Mouse (Mus musculus): ENCODE measurements around the gene Xrn1. TPM values are rescaled to one million over a fixed set of nuclear protein-coding genes. Genes with fewer than 3 reads are reported as not detected.
"Not testable (repeated sequence)": the region's sequence is repeated elsewhere in the genome, so short reads cannot be mapped to it uniquely, and the experiment has no call there.

The Xrn1 gene
- polyA plus RNA-seq, 1 experiment from 2014 or later: 20.2 TPM

DNA sequence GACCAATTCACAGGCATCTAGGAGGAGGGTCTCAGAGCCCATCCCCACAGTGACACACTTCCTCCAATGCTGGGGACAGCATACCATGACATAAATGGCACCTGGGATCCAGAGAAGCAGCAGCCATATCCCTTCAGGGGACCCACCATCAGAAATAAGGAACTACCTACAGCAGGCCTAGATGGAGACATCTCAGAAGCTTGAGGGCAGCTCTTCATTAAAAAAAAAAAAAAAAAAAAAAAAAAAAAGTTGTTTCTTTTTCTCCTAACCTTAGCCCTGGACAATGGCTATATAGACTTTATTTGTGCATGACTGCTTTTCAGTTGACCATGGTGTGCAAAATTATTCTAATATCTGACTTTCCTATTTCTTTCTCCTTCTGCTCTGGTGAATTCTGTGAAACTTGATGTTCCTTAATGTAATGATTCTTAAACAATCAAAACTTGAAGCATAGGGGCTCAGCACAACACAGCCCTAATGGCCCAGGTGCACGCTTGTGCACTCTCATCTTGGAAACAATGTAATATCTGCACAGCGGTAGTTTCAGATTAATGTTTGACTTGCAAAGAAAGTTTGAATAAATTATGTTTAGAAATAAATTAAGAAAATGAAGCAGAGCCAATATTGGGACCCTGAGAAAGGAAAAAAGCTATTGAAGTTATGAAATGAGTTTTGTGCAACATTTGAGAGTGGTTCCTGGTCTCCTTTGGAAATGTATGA, 108.7 kb downstream of the Xrn1 start:
- no peak overlapping the region for H3K4me3 ChIP-seq
- no peaks in the 10 kb centered on the region for H3K9me3 ChIP-seq
- no peak overlapping the region for H3K27ac ChIP-seq
- H3K27me3 ChIP-seq (replicated peaks): no peaks in the 10 kb centered on the region
- no peak for ATAC-seq (replicated peaks)
- H3K36me3 ChIP-seq (replicated peaks): peaks cover 8% of the 10 kb centered on the region; the same call in 1 of the 2 replicates
- no peak overlapping the region for H3K4me2 ChIP-seq
- 92% methylated on average over 2 of the region's 2 CpGs for WGBS
- no peaks in the 10 kb centered on the region for H3K4me1 ChIP-seq
- no peak overlapping the region for H3K9ac ChIP-seq

DNA sequence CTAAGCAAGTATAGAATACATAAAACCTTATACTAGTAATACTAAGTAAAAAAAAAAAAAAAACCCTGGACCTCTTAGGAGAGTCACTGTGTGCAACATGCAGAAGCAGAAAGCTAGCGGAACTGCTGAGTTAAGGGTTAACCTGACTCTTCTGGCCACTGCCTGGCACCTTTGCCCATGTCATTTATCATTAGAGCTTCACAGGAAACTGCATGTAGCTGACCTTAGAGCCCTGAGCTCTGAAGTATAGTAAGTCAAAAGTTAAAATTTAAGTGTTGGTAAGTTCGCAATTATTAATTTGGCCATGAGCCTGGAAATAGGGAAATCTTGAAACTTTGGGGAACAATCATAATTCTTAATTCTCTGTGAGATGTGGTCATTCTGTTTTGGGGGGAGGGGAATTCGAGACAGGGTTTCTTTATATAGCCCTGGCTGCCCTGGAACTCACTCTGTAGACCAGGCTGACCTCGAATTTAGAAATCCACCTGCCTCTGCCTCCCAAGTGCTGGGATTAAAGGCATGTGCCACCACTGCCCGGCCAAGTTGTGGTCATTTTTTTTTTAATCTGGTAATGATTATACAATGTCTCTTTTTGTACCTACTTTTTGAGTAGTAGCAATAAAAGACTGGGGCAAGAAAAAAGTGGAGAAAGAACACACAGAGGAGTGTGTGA, 109.4 kb downstream of the Xrn1 start:
- Histone ChIP-seq H3K4me3 (no peak overlapping the region), H3K4me2 (no peak overlapping the region), H3K36me3 (replicated peaks) (peaks cover under 1% of the 10 kb centered on the region; the same call in 1 of the 2 replicates), H3K9me3 (no peaks in the 10 kb centered on the region), H3K27me3 (replicated peaks) (no peaks in the 10 kb centered on the region), H3K9ac (no peak overlapping the region), H3K4me1 (no peaks in the 10 kb centered on the region), H3K27ac (no peak overlapping the region)
- ATAC-seq (replicated peaks): no peak
- WGBS: 84% methylated on average over 5 of the region's 5 CpGs

DNA sequence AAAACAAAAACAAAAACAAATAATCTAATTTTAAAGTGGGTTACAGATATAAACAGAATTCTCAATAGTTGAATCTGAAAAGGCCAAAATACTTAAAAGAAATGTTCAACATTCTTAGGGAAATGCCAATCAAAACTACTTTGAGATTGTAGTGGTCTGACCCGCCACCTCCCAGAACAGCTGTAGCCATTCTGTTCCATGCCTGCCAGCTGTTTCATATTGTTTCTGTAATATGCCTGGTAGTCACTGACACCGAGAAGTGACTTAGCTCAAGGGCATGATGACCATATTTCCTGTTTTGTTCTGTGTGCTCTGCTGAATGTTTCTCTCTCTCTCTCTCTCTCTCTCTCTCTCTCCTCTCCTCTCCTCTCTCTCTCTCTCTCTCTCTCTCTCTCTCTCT, 112.9 kb downstream of the Xrn1 start:
- no peaks in the 10 kb centered on the region for H3K36me3 ChIP-seq (replicated peaks)
- no peaks in the 10 kb centered on the region for H3K27me3 ChIP-seq (replicated peaks)
- H3K27ac ChIP-seq: no peak overlapping the region
- 92% methylated on average over 2 of the region's 2 CpGs for WGBS
- no peak for ATAC-seq (replicated peaks)
- H3K9ac ChIP-seq: no peak overlapping the region
- no peak overlapping the region for H3K4me3 ChIP-seq
- no peaks in the 10 kb centered on the region for H3K4me1 ChIP-seq
- no peak overlapping the region for H3K4me2 ChIP-seq
- H3K9me3 ChIP-seq: no peaks in the 10 kb centered on the region

DNA sequence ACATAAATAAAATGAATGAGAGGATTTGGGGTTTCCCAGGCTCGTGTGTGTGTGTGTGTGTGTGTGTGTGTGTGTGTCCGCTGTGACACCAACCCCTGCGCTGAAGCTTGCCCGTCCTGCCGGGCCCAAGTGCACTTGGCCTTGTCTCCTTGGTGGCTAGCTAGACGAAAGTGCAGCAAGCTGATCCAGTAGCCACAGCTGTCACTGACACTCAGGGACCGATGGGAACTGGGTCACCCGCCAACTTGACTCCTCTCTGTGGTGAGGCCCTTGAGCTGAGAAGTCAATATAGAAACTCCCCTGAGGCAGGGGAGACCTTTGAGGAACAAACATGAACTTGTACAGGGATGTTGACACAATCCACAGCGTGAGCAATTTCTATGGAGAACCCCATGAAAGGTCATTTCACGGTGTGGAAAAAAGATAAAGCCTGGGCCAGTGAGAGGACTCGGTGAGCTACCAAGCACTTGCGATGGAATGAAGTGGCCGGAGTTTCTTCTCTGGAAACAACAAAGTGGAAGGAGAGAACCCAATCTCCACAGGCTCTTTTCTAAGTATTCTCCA, 124.3 kb downstream of the Xrn1 start:
- ATAC-seq (replicated peaks): no peak
- H3K27ac ChIP-seq: no peak overlapping the region
- 93% methylated on average over 13 of the region's 13 CpGs for WGBS

DNA sequence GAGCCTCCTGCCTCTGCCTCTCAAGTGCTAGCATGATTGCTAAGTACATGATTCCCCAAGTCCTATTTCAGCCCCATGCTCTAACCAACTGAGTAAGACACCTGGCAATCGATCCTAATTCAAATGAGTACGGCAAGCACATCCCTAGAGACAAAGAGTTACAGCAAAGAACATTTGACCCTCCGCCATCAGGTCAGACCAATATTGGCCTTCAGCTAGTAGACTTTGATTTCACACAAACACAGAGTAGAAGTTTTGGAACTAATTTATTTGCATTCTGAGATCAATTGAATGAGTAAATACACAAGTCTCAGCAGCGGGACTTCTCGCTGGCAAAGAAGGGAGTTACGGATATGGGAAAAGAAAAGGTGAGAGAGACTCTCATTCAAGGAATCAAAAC, 130.7 kb downstream of the Xrn1 start:
- Histone ChIP-seq H3K27ac (no peak overlapping the region), H3K4me3 (no peak overlapping the region), H3K4me2 (no peak overlapping the region), H3K9me3 (no peaks in the 10 kb centered on the region), H3K36me3 (replicated peaks) (no peaks in the 10 kb centered on the region), H3K4me1 (no peaks in the 10 kb centered on the region), H3K27me3 (replicated peaks) (no peaks in the 10 kb centered on the region), H3K9ac (no peak overlapping the region)
- 87% methylated on average over 6 of the region's 6 CpGs for WGBS
- ATAC-seq (replicated peaks): no peak

More for the DNA sequence above, 124.3 kb downstream of the Xrn1 start:
- Histone ChIP-seq H3K36me3 (replicated peaks) (no peaks in the 10 kb centered on the region), H3K9me3 (no peaks in the 10 kb centered on the region), H3K4me3 (no peak overlapping the region), H3K4me1 (no peaks in the 10 kb centered on the region), H3K9ac (no peak overlapping the region), H3K27me3 (replicated peaks) (no peaks in the 10 kb centered on the region), H3K4me2 (no peak overlapping the region)

DNA sequence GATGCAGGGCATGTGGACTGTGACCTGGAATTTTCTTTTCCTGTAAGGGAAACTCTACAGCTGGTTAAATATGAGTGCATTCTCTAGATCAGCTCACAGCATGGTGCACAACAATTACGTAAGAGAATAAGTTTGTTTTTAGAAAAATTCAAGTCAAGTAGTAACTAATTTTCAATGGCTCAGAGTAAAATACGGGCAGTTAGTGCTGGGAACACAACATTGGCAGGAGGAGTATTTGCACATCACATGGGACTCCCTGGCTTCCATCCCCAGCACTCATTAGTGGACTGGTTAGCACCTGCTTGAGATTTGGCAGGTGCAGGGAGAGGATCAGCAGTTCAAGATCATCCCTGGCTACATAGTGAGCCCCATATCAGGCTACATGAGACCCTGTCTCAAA, 133.1 kb downstream of the Xrn1 start:
- Histone ChIP-seq H3K4me1 (no peaks in the 10 kb centered on the region), H3K4me2 (no peak overlapping the region), H3K27me3 (replicated peaks) (no peaks in the 10 kb centered on the region), H3K27ac (no peak overlapping the region), H3K4me3 (no peak overlapping the region), H3K9me3 (no peaks in the 10 kb centered on the region), H3K36me3 (replicated peaks) (no peaks in the 10 kb centered on the region), H3K9ac (no peak overlapping the region)
- ATAC-seq (replicated peaks): no peak
- WGBS: 90% methylated on average over 2 of the region's 2 CpGs

DNA sequence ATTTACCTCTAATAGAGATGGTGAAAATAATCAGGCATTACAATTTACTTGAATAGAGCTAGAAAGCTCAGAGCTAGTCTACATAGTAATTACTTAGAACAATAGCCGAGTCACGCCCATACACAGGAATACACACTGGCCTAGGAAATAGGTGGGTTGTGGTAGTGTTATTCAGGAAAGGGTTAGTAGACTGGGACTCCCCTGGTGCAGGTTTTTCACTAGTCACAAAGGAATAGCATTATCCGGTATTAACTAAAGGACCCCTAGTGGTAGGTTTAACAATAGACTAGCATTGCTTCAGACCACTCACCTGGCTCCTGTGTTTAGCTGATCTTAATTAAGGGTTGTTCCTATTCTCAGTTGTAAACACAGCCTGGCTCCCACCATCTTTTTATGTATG, 133.9 kb downstream of the Xrn1 start:
- ATAC-seq (replicated peaks); H3K36me3 ChIP-seq (replicated peaks); H3K4me1 ChIP-seq; H3K4me3 ChIP-seq; H3K27ac ChIP-seq; H3K27me3 ChIP-seq (replicated peaks); H3K9me3 ChIP-seq; H3K4me2 ChIP-seq; H3K9ac ChIP-seq: not testable (repeated sequence)
- 86% methylated on average over 3 of the region's 3 CpGs for WGBS

DNA sequence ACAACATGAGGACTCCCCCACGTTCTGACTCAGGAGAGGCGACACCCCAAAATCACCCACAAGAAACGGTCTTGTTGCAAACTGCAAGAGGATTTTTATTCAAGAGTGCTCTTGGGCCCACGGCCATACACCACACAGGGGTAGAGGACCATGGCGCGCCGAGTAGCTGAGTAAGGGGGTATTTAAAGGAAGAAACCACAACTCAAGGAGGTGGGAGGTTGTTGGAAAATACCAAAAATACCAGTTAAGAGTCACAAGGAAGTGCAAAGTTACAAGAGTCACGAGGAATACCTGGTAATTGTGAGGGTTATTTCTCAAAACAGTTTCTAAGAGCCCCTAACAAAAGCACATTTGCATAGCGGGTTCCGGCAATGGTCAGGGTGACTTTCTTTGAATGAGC, 138.1 kb downstream of the Xrn1 start:
- not testable (repeated sequence) for H3K9me3 ChIP-seq; H3K4me2 ChIP-seq; H3K27me3 ChIP-seq (replicated peaks); H3K27ac ChIP-seq; H3K4me1 ChIP-seq; H3K36me3 ChIP-seq (replicated peaks); ATAC-seq (replicated peaks); H3K4me3 ChIP-seq; H3K9ac ChIP-seq
- 91% methylated on average over 10 of the region's 10 CpGs for WGBS

DNA sequence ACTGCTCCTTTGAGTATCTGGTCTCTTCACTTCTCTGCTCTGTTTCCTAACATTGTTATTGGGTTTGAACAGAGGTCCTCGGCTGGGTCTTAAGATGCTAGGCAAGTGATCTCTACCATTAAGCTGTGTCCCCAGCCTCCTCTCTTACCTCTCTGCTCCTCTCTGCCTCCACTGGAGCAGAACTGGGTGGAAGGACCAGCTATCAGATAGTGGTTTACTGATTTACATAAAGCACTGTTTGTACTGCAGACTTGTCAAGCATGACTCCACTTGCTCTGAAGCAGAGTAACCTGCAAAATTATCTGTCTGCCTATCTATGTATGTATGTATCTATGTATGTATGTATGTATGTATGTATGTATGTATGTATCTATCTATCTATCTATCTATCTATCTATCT, 138.7 kb downstream of the Xrn1 start:
- H3K27me3 ChIP-seq (replicated peaks): no peaks in the 10 kb centered on the region
- ATAC-seq (replicated peaks): no peak
- H3K4me1 ChIP-seq: no peaks in the 10 kb centered on the region
- no peak overlapping the region for H3K9ac ChIP-seq
- no peaks in the 10 kb centered on the region for H3K36me3 ChIP-seq (replicated peaks)
- 97% methylated on average over 1 of the region's 1 CpGs for WGBS
- H3K9me3 ChIP-seq: peaks cover 3% of the 10 kb centered on the region; the same call in 1 of the 2 replicates
- no peak overlapping the region for H3K4me2 ChIP-seq
- no peak overlapping the region for H3K27ac ChIP-seq
- H3K4me3 ChIP-seq: no peak overlapping the region

DNA sequence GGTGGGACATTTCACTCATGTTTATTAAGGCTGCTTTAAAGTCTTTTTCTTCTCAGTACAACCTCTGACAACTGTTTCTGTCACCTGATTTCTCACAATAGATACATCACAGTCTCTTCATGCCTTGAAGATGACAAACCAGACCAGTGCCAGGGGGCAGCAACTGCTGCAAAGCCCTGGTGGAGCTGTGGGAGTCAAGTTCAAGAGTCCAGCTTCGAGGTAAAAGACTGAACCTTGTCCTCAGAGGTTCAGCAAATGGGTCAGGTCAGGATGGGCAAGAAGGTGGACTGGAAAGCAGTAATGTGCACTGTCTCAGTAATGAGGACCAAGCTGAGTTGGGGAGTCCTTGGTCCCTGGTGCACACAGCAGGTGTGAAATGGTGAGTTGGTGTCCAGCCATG, 139.8 kb downstream of the Xrn1 start:
- Histone ChIP-seq H3K36me3 (replicated peaks) (no peaks in the 10 kb centered on the region), H3K9ac (no peak overlapping the region), H3K4me1 (no peaks in the 10 kb centered on the region), H3K27me3 (replicated peaks) (no peaks in the 10 kb centered on the region), H3K4me2 (no peak overlapping the region), H3K27ac (no peak overlapping the region), H3K4me3 (no peak overlapping the region), H3K9me3 (peaks cover 3% of the 10 kb centered on the region; the same call in 1 of the 2 replicates)
- no peak for ATAC-seq (replicated peaks)
- WGBS: 40% methylated on average over 1 of the region's 1 CpGs

DNA sequence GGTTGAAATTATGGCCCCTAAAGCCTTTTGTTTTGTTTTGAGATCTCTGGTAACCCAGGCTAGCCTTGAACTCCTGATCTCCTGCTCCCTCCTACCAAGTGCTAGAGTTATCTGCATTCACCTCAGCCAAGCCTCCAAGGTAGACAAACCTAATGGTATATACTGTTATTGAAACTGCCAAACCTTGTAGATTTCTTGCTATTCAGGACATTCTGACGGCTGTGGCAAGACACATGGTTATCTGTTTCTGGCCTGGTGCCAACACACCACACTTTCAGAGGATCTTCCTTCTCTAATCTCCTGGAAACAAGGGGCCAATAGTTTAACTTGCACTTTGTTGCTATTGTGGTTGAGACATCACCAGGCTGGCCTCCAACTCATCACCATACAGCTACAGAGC, 140.6 kb downstream of the Xrn1 start:
- Histone ChIP-seq H3K9me3 (peaks cover 8% of the 10 kb centered on the region), H3K4me1 (no peaks in the 10 kb centered on the region), H3K36me3 (replicated peaks) (no peaks in the 10 kb centered on the region), H3K27me3 (replicated peaks) (no peaks in the 10 kb centered on the region), H3K9ac (no peak overlapping the region), H3K27ac (no peak overlapping the region), H3K4me2 (no peak overlapping the region), H3K4me3 (no peak overlapping the region)
- 64% methylated on average over 1 of the region's 1 CpGs for WGBS
- no peak for ATAC-seq (replicated peaks)

DNA sequence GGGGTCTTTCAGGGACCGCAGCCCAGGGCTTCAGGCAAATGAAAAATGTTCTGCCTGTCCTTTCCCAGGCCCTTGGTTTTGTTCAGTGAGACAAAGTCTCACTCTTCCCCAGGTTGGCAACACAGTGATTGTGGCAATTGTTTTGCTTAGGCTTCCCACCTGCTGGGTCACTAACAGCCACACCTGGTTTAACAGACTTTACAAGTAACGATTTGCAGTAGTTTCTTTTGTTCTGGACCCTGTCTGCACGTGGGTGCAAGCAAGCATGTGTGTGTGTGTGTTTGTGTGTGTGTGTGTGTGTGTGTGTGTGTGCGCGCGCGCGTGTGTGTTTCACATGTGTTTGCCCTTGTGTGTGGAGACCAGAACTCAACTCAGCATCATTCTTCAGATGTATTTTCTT, 148.3 kb downstream of the Xrn1 start:
- no peak for ATAC-seq (replicated peaks)
- Histone ChIP-seq H3K4me1 (no peaks in the 10 kb centered on the region), H3K4me3 (no peak overlapping the region), H3K9ac (no peak overlapping the region), H3K27ac (no peak overlapping the region), H3K36me3 (replicated peaks) (no peaks in the 10 kb centered on the region), H3K27me3 (replicated peaks) (no peaks in the 10 kb centered on the region), H3K4me2 (no peak overlapping the region), H3K9me3 (peaks cover 4% of the 10 kb centered on the region; the same call in 1 of the 2 replicates)
- 86% methylated on average over 8 of the region's 8 CpGs for WGBS

Data from midbrain, embryonic 15.5 days (tissue).